Mouse (Mus musculus) heart, embryonic 16.5 days (tissue): ENCODE measurements around the gene Dimt1. TPM values are rescaled to one million over a fixed set of nuclear protein-coding genes. Genes with fewer than 3 reads are reported as not detected.
A peak's percentile ranks its signal among the peaks of the same experiment; 100 is the strongest.
"Not testable (repeated sequence)": the region's sequence is repeated elsewhere in the genome, so short reads cannot be mapped to it uniquely, and the experiment has no call there.

ENCODE experiments used
- ATAC-seq: fragments of 200-750 bp; cut with Nextera tagmentation; replicated peaks from 2 replicates; pipeline ENCODE4 v1.8.0; 2017; ENCODE audit warnings: moderate number of reproducible peaks; ENCODE audit not compliant: insufficient read depth, low FRiP score; ENCODE audit errors: extremely low read depth
- H3K27ac ChIP-seq: fragments of 300-500 bp; sonication (generic); 2 replicates; pipeline ENCODE4 v1.5.1; 2014; ENCODE audit warnings: mild to moderate bottlenecking, low read length, control low read depth, moderate library complexity
- H3K27me3 ChIP-seq: fragments of 300-500 bp; sonication (generic); 2 replicates; pipeline ENCODE4 v1.6.1; 2014; ENCODE audit warnings: low read length, mixed read lengths; ENCODE audit not compliant: control insufficient read depth, insufficient read depth
- H3K36me3 ChIP-seq: fragments of 300-500 bp; sonication (generic); 2 replicates; pipeline ENCODE4 v1.6.1; 2014; ENCODE audit not compliant: control insufficient read depth, insufficient read depth
- H3K4me1 ChIP-seq: fragments of 300-500 bp; sonication (generic); 2 replicates; pipeline ENCODE4 v1.6.1; 2014; ENCODE audit warnings: low read length, mixed read lengths; ENCODE audit not compliant: control insufficient read depth, insufficient read depth
- H3K4me2 ChIP-seq: fragments of 300-500 bp; sonication (generic); 2 replicates; pipeline ENCODE4 v1.6.1; 2014; ENCODE audit warnings: low read depth, mild to moderate bottlenecking, control low read depth, low read length
- H3K4me3 ChIP-seq: fragments of 300-500 bp; sonication (generic); 2 replicates; pipeline ENCODE4 v1.5.1; 2014; ENCODE audit warnings: mild to moderate bottlenecking, control low read depth, low read length
- H3K9ac ChIP-seq: fragments of 300-500 bp; sonication (generic); 2 replicates; pipeline ENCODE4 v1.6.1; 2014; ENCODE audit warnings: low read length, control low read depth
- H3K9me3 ChIP-seq: fragments of 300-500 bp; sonication (generic); replicated peaks from 2 replicates; pipeline ENCODE4 v1.6.1; 2016; ENCODE audit warnings: low read length; ENCODE audit not compliant: control insufficient read depth
- WGBS: fragments of 180-500 bp; shearing (Covaris S2); extraction: QIAGEN DNeasy Blood & Tissue Kit; methylation state at CpG from one replicate; pipeline ENCODE4 v1.1.7; 2014; 5-methylcytosine and 5-hydroxymethylcytosine counted together
- polyA plus RNA-seq: library from polyadenylated mRNA; unstranded; fragments of >200 nt; fragmentation: Nextera tagmentation; extraction: Ambion mirVana; gene quantifications from 2 replicates; pipeline ENCODE4 v1.2.1, GENCODE M21; 2015

Dimt1 gene
- polyA plus RNA-seq, 1 experiment from 2014 or later: 24.5 TPM

GRCm38 (mm10) chr13:106947583-106947982, 656 bp downstream of the Dimt1 start:
- WGBS: 4% methylated on average over 6 of the region's 6 CpGs
- Histone ChIP-seq H3K27ac (peak overlapping the region; percentile 77; the same call in 1 of the 2 replicates), H3K27me3 (no peaks in the 10 kb centered on the region), H3K36me3 (peaks cover 14% of the 10 kb centered on the region), H3K4me2 (peak overlapping the region; percentile 82), H3K9me3 (no peaks in the 10 kb centered on the region), H3K4me1 (peaks cover 14% of the 10 kb centered on the region), H3K9ac (peak overlapping the region; percentile 88), H3K4me3 (peak overlapping the region; percentile 84)
- no peak for ATAC-seq

DNA sequence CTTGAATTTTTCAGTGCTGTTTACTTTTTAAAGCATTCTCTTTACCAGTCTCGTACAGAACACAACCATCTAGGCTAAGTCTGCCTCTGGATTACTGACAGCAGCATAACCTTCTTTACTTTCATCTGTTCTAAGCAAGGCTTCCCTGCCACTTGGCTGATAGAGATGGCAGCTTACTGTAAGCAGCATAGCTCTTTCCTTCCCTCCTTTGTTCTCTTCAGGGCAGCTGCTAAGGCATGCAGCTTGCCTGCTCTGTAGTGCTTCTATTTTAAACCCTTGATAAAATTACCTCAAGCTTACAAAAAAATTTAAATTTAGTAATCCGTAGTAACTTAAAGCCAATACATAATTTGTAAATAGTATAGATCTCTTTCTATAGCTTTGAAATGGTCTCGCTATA, 8.0 kb downstream of the Dimt1 start:
- Histone ChIP-seq H3K4me3 (no peak overlapping the region), H3K27ac (peak overlapping the region; percentile 78), H3K4me1 (no peaks in the 10 kb centered on the region), H3K36me3 (peaks cover 47% of the 10 kb centered on the region), H3K9me3 (no peaks in the 10 kb centered on the region), H3K27me3 (no peaks in the 10 kb centered on the region), H3K9ac (no peak overlapping the region), H3K4me2 (no peak overlapping the region)
- ATAC-seq: peak; percentile 58; the same call in 1 of the 2 replicates
- WGBS: 62% methylated on average over 3 of the region's 3 CpGs

DNA sequence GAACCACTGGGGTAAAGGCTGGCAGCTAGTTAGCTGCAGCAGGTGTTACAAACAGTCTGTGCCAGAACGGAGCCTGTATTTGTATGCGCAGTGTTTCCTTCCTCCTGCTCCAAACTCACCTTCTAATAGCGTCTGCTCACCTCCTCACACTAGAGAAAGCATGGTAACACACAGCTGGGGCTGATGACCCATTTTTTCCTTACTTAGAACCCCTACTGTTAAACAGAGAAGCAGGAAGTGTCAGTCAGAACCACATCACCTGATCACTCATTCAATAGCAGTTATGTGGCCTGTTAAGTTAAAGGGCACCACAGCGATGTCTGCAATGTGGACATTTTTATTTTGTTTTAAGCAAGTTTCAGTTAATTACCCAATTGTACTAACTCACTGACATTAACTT, 10.6 kb downstream of the Dimt1 start:
- no peak overlapping the region for H3K4me2 ChIP-seq

GRCm38 (mm10) chr13:106958286-106958685, 11.4 kb downstream of the Dimt1 start:
- Histone ChIP-seq H3K36me3 (peaks cover 44% of the 10 kb centered on the region), H3K4me3 (no peak overlapping the region), H3K4me2 (no peak overlapping the region), H3K4me1 (no peaks in the 10 kb centered on the region), H3K27me3 (no peaks in the 10 kb centered on the region), H3K27ac (no peak overlapping the region), H3K9me3 (no peaks in the 10 kb centered on the region), H3K9ac (no peak overlapping the region)
- ATAC-seq: no peak
- 91% methylated on average over 3 of the region's 3 CpGs for WGBS

More for the DNA sequence above, 10.6 kb downstream of the Dimt1 start:
- Histone ChIP-seq H3K27me3 (no peaks in the 10 kb centered on the region), H3K9me3 (no peaks in the 10 kb centered on the region), H3K27ac (no peak overlapping the region), H3K4me1 (no peaks in the 10 kb centered on the region), H3K4me3 (no peak overlapping the region), H3K9ac (no peak overlapping the region), H3K36me3 (peaks cover 44% of the 10 kb centered on the region)
- no peak for ATAC-seq
- WGBS: 88% methylated on average over 4 of the region's 4 CpGs

DNA sequence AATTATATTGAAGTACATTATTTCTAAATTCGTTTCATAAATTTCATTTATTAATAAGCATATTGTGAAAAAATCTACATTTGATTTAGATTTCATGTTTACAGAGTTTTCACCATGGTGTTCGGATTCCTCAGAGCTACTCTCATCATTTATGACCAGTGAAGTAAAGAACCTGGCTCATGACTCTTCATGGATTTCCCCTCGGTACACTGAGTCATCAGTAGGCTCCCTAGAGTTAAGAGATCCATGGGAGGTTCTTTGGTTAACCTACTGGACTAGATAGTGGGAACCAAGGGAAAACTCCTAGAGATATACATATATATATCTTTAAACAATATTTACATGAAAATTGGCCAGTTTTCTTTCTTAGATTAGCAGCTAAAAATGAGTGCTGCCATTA, 13.6 kb downstream of the Dimt1 start:
- no peaks in the 10 kb centered on the region for H3K9me3 ChIP-seq
- no peaks in the 10 kb centered on the region for H3K27me3 ChIP-seq
- WGBS: 89% methylated on average over 3 of the region's 3 CpGs
- no peak overlapping the region for H3K4me3 ChIP-seq
- no peak overlapping the region for H3K9ac ChIP-seq
- H3K4me1 ChIP-seq: peaks cover 2% of the 10 kb centered on the region; the same call in 1 of the 2 replicates
- H3K4me2 ChIP-seq: no peak overlapping the region
- H3K27ac ChIP-seq: no peak overlapping the region
- no peak for ATAC-seq
- H3K36me3 ChIP-seq: peaks cover 39% of the 10 kb centered on the region

GRCm38 (mm10) chr13:106961496-106961895, 14.6 kb downstream of the Dimt1 start:
- peaks cover 34% of the 10 kb centered on the region for H3K36me3 ChIP-seq
- ATAC-seq: no peak
- 87% methylated on average over 4 of the region's 4 CpGs for WGBS

GRCm38 (mm10) chr13:106996891-106997290, 50.0 kb downstream of the Dimt1 start:
- Histone ChIP-seq H3K36me3 (0 out of 2 replicates have a peak, but pooled peaks cover 6% of the 10 kb centered on the region), H3K9me3 (no peaks in the 10 kb centered on the region), H3K4me3 (no peak overlapping the region), H3K4me2 (no peak overlapping the region), H3K9ac (no peak overlapping the region), H3K27me3 (no peaks in the 10 kb centered on the region), H3K27ac (0 out of 2 replicates have a peak overlapping the region, but pooled peaks have one; percentile 42), H3K4me1 (peaks cover 21% of the 10 kb centered on the region)
- WGBS: 43% methylated on average over 2 of the region's 2 CpGs
- peak; percentile 32; the same call in 1 of the 2 replicates for ATAC-seq

More at GRCm38 (mm10) chr13:106961496-106961895, 14.6 kb downstream of the Dimt1 start:
- no peaks in the 10 kb centered on the region for H3K9me3 ChIP-seq
- no peak overlapping the region for H3K4me2 ChIP-seq
- H3K4me1 ChIP-seq: peaks cover 2% of the 10 kb centered on the region; the same call in 1 of the 2 replicates
- no peaks in the 10 kb centered on the region for H3K27me3 ChIP-seq
- no peak overlapping the region for H3K4me3 ChIP-seq
- H3K9ac ChIP-seq: no peak overlapping the region
- H3K27ac ChIP-seq: no peak overlapping the region

DNA sequence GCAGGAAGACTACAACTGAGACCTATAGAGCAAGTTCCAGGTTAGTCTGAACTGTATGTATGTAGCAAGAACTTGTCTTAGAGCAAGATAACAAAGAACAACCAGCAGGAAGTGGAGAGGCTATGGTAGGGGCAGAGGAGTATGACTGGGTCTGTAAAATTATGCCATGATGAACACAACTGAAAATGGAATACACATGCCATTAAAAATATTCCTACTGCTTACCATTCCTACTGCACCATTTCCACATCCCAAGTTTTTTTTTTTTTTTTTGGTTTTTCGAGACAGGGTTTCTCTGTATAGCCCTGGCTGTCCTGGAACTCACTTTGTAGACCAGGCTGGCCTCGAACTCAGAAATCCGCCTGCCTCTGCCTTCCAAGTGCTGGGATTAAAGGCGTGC, 50.6 kb downstream of the Dimt1 start:
- not testable (repeated sequence) for H3K9ac ChIP-seq, H3K4me3 ChIP-seq, H3K4me2 ChIP-seq, H3K36me3 ChIP-seq, H3K27ac ChIP-seq, ATAC-seq, H3K27me3 ChIP-seq, H3K9me3 ChIP-seq
- 80% methylated on average over 3 of the region's 4 CpGs for WGBS
- H3K4me1 ChIP-seq: peaks cover 21% of the 10 kb centered on the region

DNA sequence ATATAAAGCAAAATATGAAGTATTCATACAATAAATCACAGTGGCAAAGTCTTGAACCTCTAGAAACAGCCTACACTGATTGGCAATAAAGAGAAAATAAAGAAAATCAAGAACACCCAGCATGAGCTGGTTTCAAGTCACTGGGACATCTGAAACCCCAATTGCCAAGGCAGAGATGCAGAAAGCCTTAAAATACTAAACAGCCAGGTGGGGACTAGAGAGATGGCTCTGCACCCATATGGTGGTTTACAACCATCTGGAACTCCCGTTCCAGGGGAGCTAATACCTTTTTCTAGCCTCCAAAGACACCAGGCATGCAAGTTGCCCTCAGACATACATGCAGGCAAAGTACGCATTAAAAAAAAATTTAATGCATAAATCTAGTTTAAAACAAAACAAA, 51.1 kb downstream of the Dimt1 start:
- Histone ChIP-seq H3K9me3 (no peaks in the 10 kb centered on the region), H3K36me3 (0 out of 2 replicates have a peak, but pooled peaks cover 5% of the 10 kb centered on the region), H3K4me2 (no peak overlapping the region), H3K4me1 (peaks cover 21% of the 10 kb centered on the region), H3K9ac (no peak overlapping the region), H3K27me3 (no peaks in the 10 kb centered on the region), H3K4me3 (no peak overlapping the region), H3K27ac (no peak overlapping the region)
- ATAC-seq: no peak
- WGBS: 90% methylated on average over 2 of the region's 2 CpGs
